Mouse (Mus musculus) limb, embryonic 11.5 days (tissue): Measurements from ENCODE around the gene Rbfox2. TPM values are rescaled to one million over a fixed set of nuclear protein-coding genes. Genes with fewer than 3 reads are reported as not detected.
"Not testable (repeated sequence)": the region's sequence is repeated elsewhere in the genome, so short reads cannot be mapped to it uniquely, and the experiment has no call there.

Experiments
- ATAC-seq: fragments of 200-750 bp; cut with Nextera tagmentation; 2 replicates; pipeline ENCODE4 v1.8.0; 2017; ENCODE audit warnings: low read depth; ENCODE audit not compliant: insufficient number of reproducible peaks, low FRiP score, low TSS enrichment
- DNase-seq: peaks from one replicate; pipeline ENCODE4 v3.0.0-alpha.2; 2015; ENCODE audit warnings: low spot score
- H3K27ac ChIP-seq: fragments of 300-500 bp; sonication (generic); replicated peaks from 2 replicates; pipeline ENCODE4 v1.5.1; 2014; ENCODE audit warnings: low read depth, mild to moderate bottlenecking, low read length
- H3K27me3 ChIP-seq: fragments of 300-500 bp; sonication (generic); 2 replicates; pipeline ENCODE4 v1.6.1; 2014; ENCODE audit warnings: mild to moderate bottlenecking, low read length, mixed read lengths; ENCODE audit not compliant: control insufficient read depth, insufficient read depth
- H3K36me3 ChIP-seq: fragments of 300-500 bp; sonication (generic); 2 replicates; pipeline ENCODE4 v1.6.1; 2014; ENCODE audit warnings: mild to moderate bottlenecking, low read length, moderate library complexity, mixed read lengths; ENCODE audit not compliant: control insufficient read depth, insufficient read depth
- H3K4me1 ChIP-seq: fragments of 300-500 bp; sonication (generic); 2 replicates; pipeline ENCODE4 v1.6.1; 2014; ENCODE audit warnings: low read length, mixed read lengths; ENCODE audit not compliant: control insufficient read depth, insufficient read depth
- H3K4me2 ChIP-seq: fragments of 300-500 bp; sonication (generic); 2 replicates; pipeline ENCODE4 v1.6.1; 2014; ENCODE audit warnings: low read depth, mild to moderate bottlenecking, moderate library complexity; ENCODE audit not compliant: severe bottlenecking
- H3K4me3 ChIP-seq: fragments of 300-500 bp; sonication (generic); 2 replicates; pipeline ENCODE4 v1.5.1; 2014; ENCODE audit warnings: low read depth, low read length
- H3K9ac ChIP-seq: fragments of 300-500 bp; sonication (generic); 2 replicates; pipeline ENCODE4 v1.6.1; 2014; ENCODE audit warnings: mild to moderate bottlenecking, low read length
- H3K9me3 ChIP-seq: fragments of 300-500 bp; sonication (generic); 2 replicates; pipeline ENCODE4 v1.6.1; 2016; ENCODE audit warnings: low read length; ENCODE audit not compliant: control insufficient read depth
- WGBS: fragments of 180-500 bp; shearing (Covaris S2); extraction: QIAGEN DNeasy Blood & Tissue Kit; methylation state at CpG from one replicate; pipeline ENCODE4 v1.1.7; 2014; 5-methylcytosine and 5-hydroxymethylcytosine counted together
- polyA plus RNA-seq: library from polyadenylated mRNA; unstranded; fragments of >200 nt; fragmentation: Nextera tagmentation; extraction: Ambion mirVana; gene quantifications from 2 replicates; pipeline ENCODE4 v1.2.1, GENCODE M21; 2014

Rbfox2 gene
- polyA plus RNA-seq, 1 experiment from 2014 or later = 71.5 TPM

GRCm38 (mm10) chr15:77275572-77275971 lies 31.2 kb downstream of the Rbfox2 start:
- Histone ChIP-seq H3K9ac (no peak overlapping the region), H3K4me3 (no peak overlapping the region), H3K4me1 (peaks cover 21% of the 10 kb centered on the region), H3K27ac (0 out of 2 replicates have a peak overlapping the region, but pooled peaks have one; percentile 3), H3K27me3 (no peaks in the 10 kb centered on the region), H3K9me3 (no peaks in the 10 kb centered on the region), H3K4me2 (no peak overlapping the region), H3K36me3 (no peaks in the 10 kb centered on the region)
- ATAC-seq (no peak), DNase-seq (no peak)
- WGBS = 46% methylated on average over 2 of the region's 2 CpGs

GRCm38 (mm10) chr15:77273947-77274346 lies 32.9 kb downstream of the Rbfox2 start:
- Histone ChIP-seq H3K27me3 (no peaks in the 10 kb centered on the region), H3K27ac (no peak overlapping the region), H3K36me3 (no peaks in the 10 kb centered on the region), H3K9me3 (no peaks in the 10 kb centered on the region), H3K4me2 (no peak overlapping the region), H3K4me3 (no peak overlapping the region), H3K9ac (no peak overlapping the region), H3K4me1 (peaks cover 21% of the 10 kb centered on the region)
- no peak for ATAC-seq
- WGBS = 64% methylated on average over 6 of the region's 6 CpGs
- no peak for DNase-seq

GRCm38 (mm10) chr15:77271285-77271684 lies 35.5 kb downstream of the Rbfox2 start:
- 93% methylated on average over 5 of the region's 5 CpGs for WGBS
- Histone ChIP-seq H3K9ac (no peak overlapping the region), H3K27me3 (no peaks in the 10 kb centered on the region), H3K4me2 (no peak overlapping the region), H3K36me3 (no peaks in the 10 kb centered on the region), H3K4me1 (peaks cover 19% of the 10 kb centered on the region), H3K27ac (no peak overlapping the region), H3K4me3 (no peak overlapping the region), H3K9me3 (no peaks in the 10 kb centered on the region)
- DNase-seq = no peak
- no peak for ATAC-seq

GRCm38 (mm10) chr15:77269496-77269895 lies 37.3 kb downstream of the Rbfox2 start:
- H3K27me3 ChIP-seq, H3K27ac ChIP-seq, H3K36me3 ChIP-seq, DNase-seq, H3K9ac ChIP-seq, ATAC-seq, H3K9me3 ChIP-seq, H3K4me3 ChIP-seq, H3K4me2 ChIP-seq: not testable (repeated sequence)
- peaks cover 16% of the 10 kb centered on the region for H3K4me1 ChIP-seq
- WGBS = 77% methylated on average over 1 of the region's 1 CpGs

GRCm38 (mm10) chr15:77268415-77268814 lies 38.4 kb downstream of the Rbfox2 start:
- H3K9me3 ChIP-seq = no peaks in the 10 kb centered on the region
- no peak overlapping the region for H3K4me3 ChIP-seq
- ATAC-seq (no peak), DNase-seq (no peak)
- peaks cover 12% of the 10 kb centered on the region for H3K4me1 ChIP-seq
- no peaks in the 10 kb centered on the region for H3K27me3 ChIP-seq
- no peak overlapping the region for H3K9ac ChIP-seq
- WGBS = 82% methylated on average over 3 of the region's 3 CpGs
- no peak overlapping the region for H3K4me2 ChIP-seq
- H3K36me3 ChIP-seq = no peaks in the 10 kb centered on the region
- H3K27ac ChIP-seq = no peak overlapping the region

GRCm38 (mm10) chr15:77265318-77265717 lies 41.5 kb downstream of the Rbfox2 start:
- Histone ChIP-seq H3K4me3 (no peak overlapping the region), H3K27ac (no peak overlapping the region), H3K36me3 (no peaks in the 10 kb centered on the region), H3K9ac (no peak overlapping the region), H3K27me3 (no peaks in the 10 kb centered on the region), H3K4me1 (peaks cover 12% of the 10 kb centered on the region), H3K4me2 (no peak overlapping the region), H3K9me3 (no peaks in the 10 kb centered on the region)
- no peak for ATAC-seq
- no peak for DNase-seq
- WGBS = 39% methylated on average over 4 of the region's 4 CpGs

GRCm38 (mm10) chr15:77264314-77264713 lies 42.5 kb downstream of the Rbfox2 start:
- ATAC-seq (no peak), DNase-seq (no peak)
- Histone ChIP-seq H3K4me2 (no peak overlapping the region), H3K36me3 (no peaks in the 10 kb centered on the region), H3K4me3 (no peak overlapping the region), H3K27me3 (no peaks in the 10 kb centered on the region), H3K9me3 (no peaks in the 10 kb centered on the region), H3K27ac (no peak overlapping the region), H3K9ac (no peak overlapping the region), H3K4me1 (peaks cover 16% of the 10 kb centered on the region)
- 89% methylated on average over 5 of the region's 5 CpGs for WGBS

- Histone ChIP-seq H3K9ac (no peak overlapping the region), H3K9me3 (no peaks in the 10 kb centered on the region), H3K27ac (no peak overlapping the region), H3K4me2 (no peak overlapping the region), H3K4me1 (peaks cover 25% of the 10 kb centered on the region), H3K27me3 (no peaks in the 10 kb centered on the region), H3K36me3 (no peaks in the 10 kb centered on the region), H3K4me3 (no peak overlapping the region)
- ATAC-seq (no peak), DNase-seq (no peak)
- 95% methylated on average over 2 of the region's 2 CpGs for WGBS
These were observed 44.0 kb downstream of the Rbfox2 start for GRCm38 (mm10) chr15:77262782-77263181.
